Mouse (Mus musculus): Measurements from ENCODE around the gene Npb.

GRCm38 (mm10) chr11:120616617-120617294, 8.5 kb downstream of the Npb start:
- TF ChIP-seq POLR2A (IDR thresholded peaks at IDR 0.05; ENCODE audit: borderline replicate concordance, extremely low read depth, insufficient read depth, insufficient read length, poor library complexity, severe bottlenecking) (no peak), CTCF (IDR thresholded peaks at IDR 0.05; ENCODE audit: borderline replicate concordance, extremely low read depth, insufficient read depth, insufficient read length) (no peak)

Data from brain, embryonic 14.5 days (tissue).